Mouse (Mus musculus) Patski (cell line): ENCODE results near the gene Edn3. TPM values are rescaled to one million over a fixed set of nuclear protein-coding genes. Genes with fewer than 3 reads are reported as not detected.

Experiments
- ATAC-seq: fragments of 100-300 bp; one replicate; pipeline ENCODE4 v1.8.0; 2021
- CTCF ChIA-PET: fragments of 350-600 bp; sonication (Branson Sonifier 250); formaldehyde crosslinking; loops from one replicate; lab custom pipeline; 2022; ENCODE audit warnings: inconsistent platforms; lab: Charles Lee
- POLR2A ChIA-PET: fragments of 350-600 bp; sonication (Branson Sonifier 250); formaldehyde crosslinking; loops from one replicate; lab custom pipeline; 2022; ENCODE audit warnings: antibody characterized with exemption, inconsistent platforms; lab: Charles Lee
- DNase-seq: peaks from one replicate; pipeline ENCODE4 v3.0.0-alpha.2; 2011; ENCODE audit warnings: low read depth, low spot score
- H3K27me3 ChIP-seq: fragments of 371-371 bp; one replicate; pipeline ENCODE4 v1.5.1; 2021
- CTCF ChIP-seq: fragments of 100-300 bp; IDR thresholded peaks from one replicate; pipeline ENCODE4 v1.5.1; 2021
- in situ Hi-C: fragments of 300-500 bp; cut with MboI; formaldehyde crosslinking; loops from 3 replicates; pipeline ENCODE4 v1.11.1; 2018; ENCODE audit warnings: low pct_unique_long_range_greater_than_20kb, mixed read lengths
- polyA plus RNA-seq: library from polyadenylated mRNA; unstranded; gene quantifications from one replicate; pipeline ENCODE4 v1.2.3, GENCODE M21; 2021

Gene Edn3
- polyA plus RNA-seq, 1 experiment from 2014 or later: not detected

DNA sequence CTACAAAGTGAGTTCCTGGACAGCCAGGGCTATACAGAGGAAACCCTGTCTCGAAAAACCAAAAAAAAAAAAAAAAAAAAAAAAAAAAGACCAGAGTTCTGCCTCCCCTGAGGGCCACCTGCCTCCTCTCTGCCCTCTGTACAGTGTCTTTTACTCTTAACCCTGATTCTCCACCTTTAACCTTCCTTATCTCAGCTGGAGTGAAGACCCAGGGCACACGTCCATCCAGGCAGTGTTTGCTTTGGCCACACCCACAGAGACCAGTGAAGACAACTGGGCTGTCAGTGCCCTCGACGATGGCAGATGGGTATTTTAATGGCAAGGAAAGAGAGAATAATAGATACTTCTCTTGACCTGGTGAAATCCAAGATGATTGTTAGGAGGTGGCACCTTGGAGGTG is 1.2 kb upstream of the Edn3 start:
- POLR2A ChIA-PET: no interaction called here
- no peaks in the 10 kb centered on the region for H3K27me3 ChIP-seq
- CTCF ChIA-PET: no interaction called here
- no peak for TF ChIP-seq CTCF
- in situ Hi-C loops: no loop called here
- DNase-seq (no peak), ATAC-seq (no peak)

DNA sequence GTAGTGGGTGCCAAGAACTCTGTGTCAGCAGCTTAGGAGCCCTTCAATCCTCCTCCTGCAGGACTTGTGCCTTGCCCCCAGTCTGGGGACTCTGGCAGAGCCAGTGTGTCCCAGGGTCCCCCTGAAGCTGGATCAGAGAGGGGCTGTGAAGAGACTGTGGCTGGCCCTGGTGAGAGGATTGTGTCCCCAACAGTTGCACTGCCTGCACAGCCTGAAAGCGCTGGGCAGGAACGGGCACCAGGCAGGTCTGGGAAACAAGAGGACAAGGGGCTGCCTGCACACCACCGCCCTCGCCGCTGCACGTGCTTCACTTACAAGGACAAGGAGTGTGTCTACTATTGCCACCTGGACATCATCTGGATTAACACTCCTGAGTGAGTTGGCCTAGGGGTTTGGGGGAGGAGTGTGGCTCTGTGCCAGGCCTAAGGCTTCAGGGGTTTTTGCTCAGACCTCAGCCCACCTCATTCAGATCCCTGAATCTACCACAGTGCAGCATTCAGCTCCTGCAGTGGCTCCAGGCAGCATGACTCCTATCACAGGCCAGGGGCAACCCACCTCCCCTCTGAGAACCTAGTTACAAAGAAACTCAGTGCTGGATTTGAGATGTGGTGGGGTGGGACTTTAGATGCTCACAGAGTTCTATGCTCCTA is 1.2 kb downstream of the Edn3 start:
- CTCF ChIA-PET: no interaction called here
- no peak for DNase-seq
- no peaks in the 10 kb centered on the region for H3K27me3 ChIP-seq
- no peak for TF ChIP-seq CTCF
- in situ Hi-C loops: no loop called here
- no peak for ATAC-seq
- POLR2A ChIA-PET: no interaction called here

DNA sequence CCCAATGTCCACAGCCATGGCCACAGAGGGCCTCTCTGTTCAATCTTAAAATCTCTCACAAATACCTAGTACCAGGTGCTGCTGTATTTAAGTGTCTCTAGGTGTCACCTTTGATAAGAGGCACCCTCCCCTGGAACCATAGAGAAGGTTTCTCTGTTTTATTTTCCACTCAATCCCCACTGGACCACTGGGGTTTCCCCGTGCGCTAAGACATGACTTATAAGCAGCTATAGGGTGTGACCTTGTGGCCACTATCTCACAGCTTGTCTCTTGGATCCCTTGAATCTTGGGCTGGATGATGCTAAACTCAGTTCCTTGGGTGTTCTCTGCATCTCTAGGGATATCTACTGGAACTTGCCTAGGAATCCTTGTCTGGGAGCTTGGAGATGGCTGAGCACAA is 1.9 kb downstream of the Edn3 start:
- ChIA-PET CTCF (no interaction called here), POLR2A (no interaction called here)
- in situ Hi-C loops: no loop called here
- TF ChIP-seq CTCF: no peak
- DNase-seq (no peak), ATAC-seq (no peak)
- no peaks in the 10 kb centered on the region for H3K27me3 ChIP-seq

DNA sequence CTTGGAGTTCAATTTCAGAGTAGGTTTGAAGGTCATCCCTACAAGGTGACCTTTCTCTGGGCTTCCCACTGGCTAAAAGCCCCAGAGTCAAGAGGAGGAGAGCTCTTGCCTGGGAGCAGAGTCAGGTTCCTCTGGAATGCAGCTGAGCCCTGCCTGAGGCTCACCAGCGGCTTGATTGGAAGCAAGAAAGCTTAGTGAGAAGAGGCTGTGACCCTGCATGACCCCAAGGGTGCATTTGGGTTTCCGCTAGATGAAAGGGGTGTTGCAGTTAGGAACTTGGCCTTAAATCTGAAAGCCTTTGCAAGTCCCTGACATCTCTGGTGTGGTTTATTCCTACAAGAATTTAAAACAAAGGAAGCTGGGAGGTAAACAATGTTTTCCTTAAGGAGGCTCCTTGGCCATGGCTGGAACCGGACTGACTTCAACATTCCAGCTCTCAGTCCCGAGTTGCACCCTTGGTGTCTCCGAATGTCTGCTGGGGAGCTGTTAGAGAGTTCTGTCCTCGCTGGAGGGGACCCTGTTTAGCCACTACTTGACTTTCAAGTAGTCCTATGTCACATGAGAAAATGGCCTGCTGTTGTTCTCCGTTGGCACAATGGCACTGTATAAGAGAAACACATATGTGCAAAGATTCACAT is 8.6 kb downstream of the Edn3 start:
- CTCF ChIA-PET: no interaction called here
- no peak for ATAC-seq
- no peaks in the 10 kb centered on the region for H3K27me3 ChIP-seq
- POLR2A ChIA-PET: no interaction called here
- TF ChIP-seq CTCF: no peak
- in situ Hi-C loops: no loop called here
- no peak for DNase-seq

DNA sequence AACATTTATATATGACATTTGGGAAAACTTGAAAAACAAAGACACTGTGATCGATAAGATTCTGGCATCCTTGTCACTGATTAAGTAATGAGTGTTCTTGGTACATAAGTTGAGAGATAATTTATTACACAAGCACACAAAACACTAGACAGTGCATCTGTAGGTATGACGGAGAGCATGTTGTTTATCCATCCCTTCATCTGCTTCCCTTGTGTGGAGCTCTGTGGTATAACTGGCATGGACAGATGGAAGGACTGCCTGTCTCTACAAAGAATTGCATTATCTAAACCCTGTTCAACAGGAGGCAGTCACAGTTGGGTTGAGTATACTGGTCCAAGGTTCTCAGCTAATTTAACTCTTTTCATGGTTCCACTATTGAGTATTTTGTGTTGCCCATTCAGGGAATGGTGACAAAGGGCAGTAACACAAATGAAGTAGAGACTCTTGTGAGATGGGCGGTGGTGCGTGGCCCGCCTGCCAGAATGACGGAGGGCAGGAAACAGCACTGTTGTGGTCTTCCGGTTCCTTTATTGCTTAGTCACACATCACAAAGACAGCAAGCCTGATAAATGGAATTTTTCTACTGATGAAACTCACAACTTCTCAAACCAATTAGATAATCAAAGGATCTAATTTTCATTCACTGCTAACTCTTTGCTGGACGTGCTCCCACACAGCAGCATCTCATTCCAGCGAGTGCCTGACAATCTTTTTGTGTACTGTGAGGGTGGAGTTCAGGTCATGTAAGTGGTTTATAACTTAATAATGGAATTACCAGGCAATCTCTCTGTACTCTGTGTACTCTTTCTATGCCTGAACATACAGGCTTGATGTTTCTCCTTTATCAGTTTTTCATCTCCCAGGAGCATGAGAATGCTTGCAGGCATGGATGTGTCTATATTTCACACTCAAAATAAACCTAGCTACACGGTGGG is 14.0 kb downstream of the Edn3 start:
- POLR2A ChIA-PET: no interaction called here

GRCm38 (mm10) chr2:174782016-174782415 is 21.6 kb downstream of the Edn3 start:
- in situ Hi-C loops: no loop called here
- DNase-seq (no peak), ATAC-seq (no peak)
- CTCF ChIA-PET: interaction anchor here (0.8 to 1.3 kb wide), 2 partner anchors 9 to 35 kb away, joined by 3 read pairs; no protein-coding TSS in a partner anchor
- no peaks in the 10 kb centered on the region for H3K27me3 ChIP-seq
- TF ChIP-seq CTCF: no peak
- POLR2A ChIA-PET: interaction anchor here (0.7 kb wide), 1 partner anchor 64 kb away, joined by 3 read pairs; no protein-coding TSS in a partner anchor

More for the DNA sequence above, 14.0 kb downstream of the Edn3 start:
- ATAC-seq (no peak), DNase-seq (no peak)
- CTCF ChIA-PET: no interaction called here
- in situ Hi-C loops: no loop called here
- H3K27me3 ChIP-seq: no peaks in the 10 kb centered on the region
- no peak for TF ChIP-seq CTCF

- TF ChIP-seq CTCF: no peak
- POLR2A ChIA-PET: no interaction called here
- DNase-seq (no peak), ATAC-seq (no peak)
- in situ Hi-C loops: no loop called here
- CTCF ChIA-PET: interaction anchor here (0.8 to 1.0 kb wide), 2 partner anchors 28 to 35 kb away, joined by 3 to 4 read pairs; no protein-coding TSS in a partner anchor
- H3K27me3 ChIP-seq: no peaks in the 10 kb centered on the region
Measured at GRCm38 (mm10) chr2:174782880-174783279, 22.5 kb downstream of the Edn3 start.

DNA sequence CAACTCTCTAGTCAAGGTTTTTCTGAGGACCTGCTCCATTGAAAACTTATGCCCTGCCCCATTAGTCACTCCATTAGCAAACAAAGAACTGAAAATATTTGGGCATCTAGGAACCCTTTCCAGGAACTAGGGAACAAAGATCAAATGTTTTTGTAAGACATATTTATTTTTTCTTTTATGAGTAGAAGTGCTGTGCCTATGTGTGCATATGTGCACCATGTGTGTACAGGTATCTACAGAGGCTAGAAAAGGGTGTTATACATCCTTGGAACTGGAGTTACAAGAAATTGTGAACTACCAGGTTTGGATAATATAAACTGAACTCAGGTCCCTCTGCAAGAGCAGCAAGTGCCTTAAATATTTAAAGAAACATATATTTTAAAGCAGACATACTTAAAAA is 28.4 kb downstream of the Edn3 start:
- TF ChIP-seq CTCF: no peak
- ChIA-PET POLR2A (no interaction called here), CTCF (no interaction called here)
- ATAC-seq: no peak
- no peaks in the 10 kb centered on the region for H3K27me3 ChIP-seq
- DNase-seq: no peak
- in situ Hi-C loops: no loop called here

GRCm38 (mm10) chr2:174792436-174793125 is 32.2 kb downstream of the Edn3 start:
- H3K27me3 ChIP-seq: no peaks in the 10 kb centered on the region
- DNase-seq: no peak
- in situ Hi-C loops: no loop called here
- no peak for TF ChIP-seq CTCF
- CTCF ChIA-PET: interaction anchor here (1.3 kb wide), 1 partner anchor 15 kb away, joined by 3 read pairs; no protein-coding TSS in a partner anchor
- no peak for ATAC-seq
- POLR2A ChIA-PET: no interaction called here

DNA sequence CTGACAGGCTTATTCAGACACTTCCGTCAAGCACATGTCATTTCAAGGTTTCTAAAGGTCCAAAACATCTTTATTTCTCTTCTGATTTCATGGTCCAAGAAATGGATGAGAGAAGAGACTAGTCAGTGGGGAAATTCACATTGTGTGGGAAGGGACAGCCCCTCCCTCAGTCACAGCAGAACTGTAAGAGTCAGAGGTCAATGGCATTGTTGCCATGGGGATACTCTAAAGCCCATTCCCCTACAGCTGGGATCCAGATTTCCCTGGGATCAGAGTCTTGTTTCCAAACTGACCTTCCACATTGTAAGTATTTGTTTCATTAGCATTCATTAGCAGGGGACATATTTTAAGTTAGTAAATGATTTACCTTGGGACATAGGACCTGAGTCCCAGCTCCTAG is 32.8 kb downstream of the Edn3 start:
- DNase-seq (no peak), ATAC-seq (no peak)
- ChIA-PET CTCF (interaction anchor here (1.3 kb wide), 1 partner anchor 14 kb away, joined by 3 read pairs; no protein-coding TSS in a partner anchor), POLR2A (no interaction called here)
- H3K27me3 ChIP-seq: no peaks in the 10 kb centered on the region
- no peak for TF ChIP-seq CTCF
- in situ Hi-C loops: no loop called here
